Mouse (Mus musculus) embryo, embryonic 10 days (tissue): Measurements from ENCODE around the gene Ptprn2.
A peak's percentile ranks its signal among the peaks of the same experiment; 100 is the strongest.

Source experiments
- DNase-seq: peaks from one replicate; pipeline ENCODE4 v3.0.0-alpha.2; 2015; ENCODE audit warnings: low spot score

Ptprn2 gene

GRCm38 (mm10) chr12:117262003-117262402, 776.5 kb downstream of the Ptprn2 start:
- DNase-seq: no peak

GRCm38 (mm10) chr12:117263081-117263480, 777.6 kb downstream of the Ptprn2 start:
- DNase-seq: no peak

- DNase-seq: peak; percentile 56
Observed at GRCm38 (mm10) chr12:117265211-117265610, 779.7 kb downstream of the Ptprn2 start.

- DNase-seq: no peak
Observed at GRCm38 (mm10) chr12:117268543-117269172, 783.1 kb downstream of the Ptprn2 start.

GRCm38 (mm10) chr12:117269310-117269709, 783.8 kb downstream of the Ptprn2 start:
- no peak for DNase-seq

- no peak for DNase-seq
Observed at GRCm38 (mm10) chr12:117270199-117270598, 784.7 kb downstream of the Ptprn2 start.

- peak; percentile 49 for DNase-seq
Observed at GRCm38 (mm10) chr12:117273166-117273565, 787.6 kb downstream of the Ptprn2 start.

GRCm38 (mm10) chr12:117274576-117274975, 789.1 kb downstream of the Ptprn2 start:
- DNase-seq: no peak

GRCm38 (mm10) chr12:117280790-117281189, 795.3 kb downstream of the Ptprn2 start:
- DNase-seq: no peak

- no peak for DNase-seq
Observed at GRCm38 (mm10) chr12:117282659-117283058, 797.1 kb downstream of the Ptprn2 start.

GRCm38 (mm10) chr12:117287456-117287855, 801.9 kb downstream of the Ptprn2 start:
- no peak for DNase-seq

GRCm38 (mm10) chr12:117291943-117292342, 806.4 kb downstream of the Ptprn2 start:
- no peak for DNase-seq

- DNase-seq: no peak
Observed at GRCm38 (mm10) chr12:117296792-117297191, 811.3 kb downstream of the Ptprn2 start.

- DNase-seq: no peak
Observed at GRCm38 (mm10) chr12:117299084-117299483, 813.6 kb downstream of the Ptprn2 start.

- no peak for DNase-seq
Observed at GRCm38 (mm10) chr12:117304751-117305624, 819.5 kb downstream of the Ptprn2 start.

GRCm38 (mm10) chr12:117305625-117306105, 820.1 kb downstream of the Ptprn2 start:
- no peak for DNase-seq

GRCm38 (mm10) chr12:117312079-117312478, 826.6 kb downstream of the Ptprn2 start:
- no peak for DNase-seq

- no peak for DNase-seq
Observed at GRCm38 (mm10) chr12:117314987-117315386, 829.5 kb downstream of the Ptprn2 start.

GRCm38 (mm10) chr12:117315661-117316060, 830.1 kb downstream of the Ptprn2 start:
- no peak for DNase-seq

- no peak for DNase-seq
Observed at GRCm38 (mm10) chr12:117318229-117318628, 832.7 kb downstream of the Ptprn2 start.

GRCm38 (mm10) chr12:117323017-117323416, 837.5 kb downstream of the Ptprn2 start:
- no peak for DNase-seq
